Mouse (Mus musculus) stomach, postnatal 0 days (tissue): ENCODE data around the gene BC100530. TPM values are rescaled to one million over a fixed set of nuclear protein-coding genes. Genes with fewer than 3 reads are reported as not detected.
"Not testable (repeated sequence)": the region's sequence is repeated elsewhere in the genome, so short reads cannot be mapped to it uniquely, and the experiment has no call there.

Experiments used
- ATAC-seq: fragments of 200-750 bp; cut with Nextera tagmentation; 2 replicates; pipeline ENCODE4 v1.8.0; 2017; ENCODE audit not compliant: low FRiP score, low TSS enrichment
- DNase-seq: peaks from one replicate; pipeline ENCODE4 v3.0.0-alpha.2; 2016; ENCODE audit warnings: low spot score
- H3K27ac ChIP-seq: fragments of 300-500 bp; sonication (generic); replicated peaks from 2 replicates; pipeline ENCODE4 v1.5.1; 2014; ENCODE audit warnings: mild to moderate bottlenecking, control low read depth
- H3K27me3 ChIP-seq: fragments of 300-500 bp; sonication (generic); 2 replicates; pipeline ENCODE4 v1.6.1; 2014; ENCODE audit warnings: low read length; ENCODE audit not compliant: control insufficient read depth, insufficient read depth
- H3K36me3 ChIP-seq: fragments of 300-500 bp; sonication (generic); 2 replicates; pipeline ENCODE4 v1.6.1; 2014; ENCODE audit warnings: low read length, mixed read lengths; ENCODE audit not compliant: control insufficient read depth, insufficient read depth
- H3K4me1 ChIP-seq: fragments of 300-500 bp; sonication (generic); replicated peaks from 2 replicates; pipeline ENCODE4 v1.6.1; 2014; ENCODE audit warnings: antibody characterized with exemption; ENCODE audit not compliant: control insufficient read depth, insufficient read depth
- H3K4me2 ChIP-seq: fragments of 300-500 bp; sonication (generic); replicated peaks from 2 replicates; pipeline ENCODE4 v1.6.1; 2014; ENCODE audit warnings: low read depth, mild to moderate bottlenecking, control low read depth, moderate library complexity
- H3K4me3 ChIP-seq: fragments of 300-500 bp; sonication (generic); 2 replicates; pipeline ENCODE4 v1.5.1; 2014; ENCODE audit warnings: low read depth, low read length, control low read depth
- H3K9ac ChIP-seq: fragments of 300-500 bp; sonication (generic); 2 replicates; pipeline ENCODE4 v1.6.1; 2014; ENCODE audit warnings: mild to moderate bottlenecking, low read length, control low read depth, mixed read lengths
- H3K9me3 ChIP-seq: fragments of 300-500 bp; sonication (generic); 2 replicates; pipeline ENCODE4 v1.6.1; 2016; ENCODE audit warnings: low read length; ENCODE audit not compliant: control insufficient read depth
- CTCF ChIP-seq: IDR thresholded peaks from 2 replicates; pipeline ENCODE4 v1.5.1; 2016; ENCODE audit warnings: antibody characterized with exemption, low read depth, mild to moderate bottlenecking, moderate library complexity
- EP300 ChIP-seq: optimal IDR thresholded peaks from 2 replicates; pipeline ENCODE3; 2016; ENCODE audit warnings: antibody characterized with exemption
- WGBS: fragments of 180-500 bp; shearing (Covaris S2); extraction: QIAGEN DNeasy Blood & Tissue Kit; methylation state at CpG from one replicate; pipeline ENCODE4 v1.1.7; 2014; 5-methylcytosine and 5-hydroxymethylcytosine counted together
- polyA plus RNA-seq: library from polyadenylated mRNA; unstranded; fragments of >200 nt; fragmentation: Nextera tagmentation; extraction: Ambion mirVana; gene quantifications from 2 replicates; pipeline ENCODE4 v1.2.1, GENCODE M21; 2015

BC100530 gene
- 275 and 321 TPM in 2 replicates for polyA plus RNA-seq

- WGBS, result 73% methylated on average over 3 of the region's 3 CpGs
- H3K27ac ChIP-seq, ATAC-seq, H3K4me2 ChIP-seq, H3K9me3 ChIP-seq, H3K9ac ChIP-seq, H3K4me1 ChIP-seq, H3K4me3 ChIP-seq, DNase-seq, H3K36me3 ChIP-seq, H3K27me3 ChIP-seq: not testable (repeated sequence)
Measured at GRCm38 (mm10) chr16:36367648-36368047, at the start of gene BC100530. Gene BC100530 (minus strand): TSS chr16:36367748.

GRCm38 (mm10) chr16:36408357-36408756 lies 40.8 kb upstream of the BC100530 start, which contains the start of gene Stfa2:
Gene Stfa2 (minus strand): TSS chr16:36408457.
- Histone ChIP-seq H3K36me3 (no peaks in the 10 kb centered on the region), H3K4me2 (no peak within 1 kb of the TSS), H3K9me3 (no peaks in the 10 kb centered on the region), H3K27me3 (no peaks in the 10 kb centered on the region), H3K4me3 (no peak within 1 kb of the TSS), H3K4me1 (no peaks in the 10 kb centered on the region), H3K9ac (no peak within 1 kb of the TSS), H3K27ac (no peak within 1 kb of the TSS)
- DNase-seq (no peak), ATAC-seq (no peak)
- no peak for TF ChIP-seq CTCF
- TF ChIP-seq EP300, result no peak

GRCm38 (mm10) chr16:36389060-36389459 lies 21.5 kb upstream of the BC100530 start:
- Histone ChIP-seq H3K4me2 (no peak overlapping the region), H3K27ac (0 out of 2 replicates have a peak overlapping the region, but pooled peaks have one; percentile 8), H3K9me3 (no peaks in the 10 kb centered on the region), H3K36me3 (no peaks in the 10 kb centered on the region), H3K9ac (no peak overlapping the region), H3K4me1 (no peaks in the 10 kb centered on the region), H3K4me3 (no peak overlapping the region), H3K27me3 (no peaks in the 10 kb centered on the region)
- TF ChIP-seq EP300, result no peak
- no peak for TF ChIP-seq CTCF
- DNase-seq (peak; percentile 23), ATAC-seq (no peak)
- WGBS, result 19% methylated on average over 4 of the region's 4 CpGs

- Histone ChIP-seq H3K27me3 (no peaks in the 10 kb centered on the region), H3K9me3 (no peaks in the 10 kb centered on the region), H3K9ac (no peak overlapping the region), H3K4me1 (no peaks in the 10 kb centered on the region), H3K36me3 (no peaks in the 10 kb centered on the region), H3K4me2 (no peak overlapping the region), H3K27ac (no peak overlapping the region), H3K4me3 (no peak overlapping the region)
- no peak for DNase-seq
- TF ChIP-seq EP300, result no peak
- no peak for TF ChIP-seq CTCF
- no peak for ATAC-seq
- 37% methylated on average over 2 of the region's 2 CpGs for WGBS
Measured at GRCm38 (mm10) chr16:36337171-36337570, 30.4 kb downstream of the BC100530 start.

- no peak for TF ChIP-seq EP300
- TF ChIP-seq CTCF, result no peak
- no peak within 1 kb of the TSS for H3K4me3 ChIP-seq
- H3K9ac ChIP-seq, result no peak within 1 kb of the TSS
- ATAC-seq (no peak), DNase-seq (no peak)
- 66% methylated on average over 3 of the region's 3 CpGs for WGBS
- H3K4me1 ChIP-seq, result no peaks in the 10 kb centered on the region
- H3K27me3 ChIP-seq, result no peaks in the 10 kb centered on the region
- H3K4me2 ChIP-seq, result no peak within 1 kb of the TSS
- no peak within 1 kb of the TSS for H3K27ac ChIP-seq
- no peaks in the 10 kb centered on the region for H3K36me3 ChIP-seq
- H3K9me3 ChIP-seq, result no peaks in the 10 kb centered on the region
Measured at GRCm38 (mm10) chr16:36334232-36334631, 33.3 kb downstream of the BC100530 start, which contains the start of gene BC117090. Gene BC117090 (minus strand): TSS chr16:36334332.

- Histone ChIP-seq H3K4me1 (no peaks in the 10 kb centered on the region), H3K4me3 (no peak overlapping the region), H3K4me2 (no peak overlapping the region), H3K27ac (no peak overlapping the region), H3K9ac (no peak overlapping the region), H3K9me3 (no peaks in the 10 kb centered on the region), H3K36me3 (no peaks in the 10 kb centered on the region), H3K27me3 (no peaks in the 10 kb centered on the region)
- ATAC-seq, result no peak
- DNase-seq, result no peak
- TF ChIP-seq EP300 (no peak), CTCF (no peak)
Measured at GRCm38 (mm10) chr16:36319286-36319685, 48.3 kb downstream of the BC100530 start.

GRCm38 (mm10) chr16:36316111-36316510 lies 51.4 kb downstream of the BC100530 start:
- H3K4me3 ChIP-seq, H3K9ac ChIP-seq, DNase-seq, H3K9me3 ChIP-seq, H3K27ac ChIP-seq, H3K27me3 ChIP-seq, H3K36me3 ChIP-seq, H3K4me1 ChIP-seq, ATAC-seq, H3K4me2 ChIP-seq: not testable (repeated sequence)
- WGBS, result 83% methylated on average over 6 of the region's 6 CpGs

Other genes with a start within 250 kb of the BC100530 start
- gene Csta1, start 236.5 kb downstream of the BC100530 start, polyA plus RNA-seq, result 107 and 119 TPM in 2 replicates
- 0.82 and 1.8 TPM in 2 replicates for gene Stfa2l1, start 210.9 kb downstream of the BC100530 start, polyA plus RNA-seq
- gene Gm5483, start 183.5 kb downstream of the BC100530 start, polyA plus RNA-seq, result 2.7 and 3.8 TPM in 2 replicates
- gene Gm5416, start 157.3 kb downstream of the BC100530 start, polyA plus RNA-seq, result 0.44 TPM in 1 of 2 replicates, not detected in the other
- gene 2010005H15Rik, start 146.3 kb downstream of the BC100530 start, polyA plus RNA-seq, result 1.5 and 1.7 TPM in 2 replicates
- 37.1 and 38.6 TPM in 2 replicates for gene Stfa1, start 90.8 kb downstream of the BC100530 start, polyA plus RNA-seq
- 3.8 and 4.6 TPM in 2 replicates for gene BC117090, start 33.4 kb downstream of the BC100530 start, polyA plus RNA-seq
- 7.4 and 8.1 TPM in 2 replicates for gene Stfa2, start 40.7 kb upstream of the BC100530 start, polyA plus RNA-seq
- gene Stfa3, start 87.6 kb upstream of the BC100530 start, polyA plus RNA-seq, result 22.8 and 24.8 TPM in 2 replicates
- gene Casr, start 194.4 kb upstream of the BC100530 start, polyA plus RNA-seq, result 0.10 TPM in 2 replicates